In the genomic region with DNA sequence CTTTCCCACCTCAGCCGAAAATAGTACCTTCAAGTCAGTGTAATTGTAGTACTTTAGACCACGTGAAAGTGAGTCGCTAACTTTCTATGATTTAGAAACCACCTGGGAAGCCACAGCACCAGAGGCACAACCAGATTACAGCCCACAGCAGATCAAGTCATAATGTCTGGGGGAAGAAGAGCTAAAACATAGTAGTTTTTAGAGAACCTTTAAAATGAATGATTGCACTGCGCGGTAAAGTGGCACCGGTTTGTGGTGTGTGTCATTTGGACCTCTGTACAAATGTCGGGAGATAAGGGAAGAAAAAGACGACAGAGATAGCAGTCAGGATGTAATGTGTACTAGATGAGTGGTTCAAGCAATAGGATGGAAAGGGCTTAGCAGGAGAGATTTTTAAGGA, we compare ENCODE assay signal across 8 mouse cellular contexts. TPM values are rescaled to one million over a fixed set of nuclear protein-coding genes. Genes with fewer than 3 reads are reported as not detected.
DNase-seq lines count a peak whose midpoint lies in the region; ATAC-seq and TF ChIP-seq lines count a peak whose summit lies in the region.

No protein-coding gene starts in this region.

- peak overlapping the region; percentile 56 for H3K4me3 ChIP-seq in heart, embryonic 11.5 days (ENCODE audit: low read depth, low read length)
- H3K4me3 ChIP-seq in ES-E14 (ENCODE audit: insufficient read depth in 1 of 2, low read depth in 1 of 2, low read length in 2 of 2, poor library complexity in 1 of 2, severe bottlenecking in 1 of 2): peak overlapping the region; percentile 80 to 95
- peak overlapping the region; percentile 60 for H3K4me3 ChIP-seq in hindbrain, embryonic 10.5 days
- peak overlapping the region; percentile 93 for H3K4me3 ChIP-seq in megakaryocyte, embryonic 14.5 days (replicated peaks)

- H3K9ac ChIP-seq in heart, embryonic 11.5 days (ENCODE audit: low read depth, low read length): peak overlapping the region; percentile 70
- H3K9ac ChIP-seq in ES-E14 (ENCODE audit: insufficient read depth, low read depth, low read length, poor library complexity, severe bottlenecking): peak overlapping the region; percentile 92

- H3K27ac ChIP-seq in heart, embryonic 11.5 days (ENCODE audit: low read depth, low read length): no peak overlapping the region
- H3K27ac ChIP-seq in ES-E14 (ENCODE audit: insufficient read depth, low read depth, low read length, poor library complexity, severe bottlenecking): no peak overlapping the region; the same call in 1 of the 2 replicates
- peak overlapping the region; percentile 70 for H3K27ac ChIP-seq in hindbrain, embryonic 10.5 days

- no peak for DNase-seq in heart, adult 8-10 months (ENCODE audit: low spot score)
- no peak for DNase-seq in ES-E14 (ENCODE audit: low read depth, low spot score)
- DNase-seq in hindbrain, embryonic 10.5 days (ENCODE audit: low spot score): no peak
- DNase-seq in right cerebral cortex, adult 18-20 months: no peak
- no peak for DNase-seq in cerebellum, adult 18-20 months
- DNase-seq in urinary bladder, postnatal 14 days (ENCODE audit: low spot score): no peak

- H3K9me3 ChIP-seq in heart, embryonic 11.5 days (replicated peaks; ENCODE audit: control insufficient read depth, low read length): no peaks in the 10 kb centered on the region
- no peaks in the 10 kb centered on the region for H3K9me3 ChIP-seq in ES-E14 (ENCODE audit: control insufficient read depth, insufficient read depth, low read depth, low read length)
- H3K9me3 ChIP-seq in hindbrain, embryonic 10.5 days: no peaks in the 10 kb centered on the region
- H3K9me3 ChIP-seq in megakaryocyte, embryonic 14.5 days: no peaks in the 10 kb centered on the region

- 10% methylated on average over 8 of the region's 8 CpGs for WGBS in heart, embryonic 11.5 days (ENCODE audit: insufficient replicate concordance)
- 9% methylated on average over 8 of the region's 8 CpGs for WGBS in hindbrain, embryonic 10.5 days

- H3K27me3 ChIP-seq in heart, embryonic 11.5 days (ENCODE audit: control insufficient read depth, insufficient read depth, low read length): no peaks in the 10 kb centered on the region
- peaks cover 6% of the 10 kb centered on the region; the same call in 1 of the 2 replicates for H3K27me3 ChIP-seq in hindbrain, embryonic 10.5 days (ENCODE audit: insufficient read depth, poor library complexity, severe bottlenecking)
- H3K27me3 ChIP-seq in megakaryocyte, embryonic 14.5 days (replicated peaks): no peaks in the 10 kb centered on the region

- H3K4me1 ChIP-seq in heart, embryonic 11.5 days (ENCODE audit: control insufficient read depth, insufficient read depth, low read length): no peaks in the 10 kb centered on the region
- H3K4me1 ChIP-seq in ES-E14 (ENCODE audit: control insufficient read depth in 2 of 2, insufficient read depth in 2 of 2, low read length in 2 of 2, poor library complexity in 1 of 2): no peaks in the 10 kb centered on the region
- 0 out of 2 replicates have a peak, but pooled peaks cover 4% of the 10 kb centered on the region for H3K4me1 ChIP-seq in hindbrain, embryonic 10.5 days (replicated peaks)
- peaks cover 12% of the 10 kb centered on the region for H3K4me1 ChIP-seq in megakaryocyte, embryonic 14.5 days

- no peak for ATAC-seq in heart, embryonic 11.5 days (replicated peaks; ENCODE audit: insufficient number of reproducible peaks, low FRiP score, low TSS enrichment)

- H3K36me3 ChIP-seq in heart, embryonic 11.5 days (ENCODE audit: control insufficient read depth, insufficient read depth, low read length): no peaks in the 10 kb centered on the region
- peaks cover 3% of the 10 kb centered on the region; the same call in 1 of the 2 replicates for H3K36me3 ChIP-seq in ES-E14 (ENCODE audit: control insufficient read depth, insufficient read depth, low read length, poor library complexity, severe bottlenecking)
- H3K36me3 ChIP-seq in hindbrain, embryonic 10.5 days: peaks cover 29% of the 10 kb centered on the region
- peaks cover 28% of the 10 kb centered on the region for H3K36me3 ChIP-seq in megakaryocyte, embryonic 14.5 days (replicated peaks; ENCODE audit: low read length)

- H3K4me2 ChIP-seq in heart, embryonic 11.5 days: peak overlapping the region; percentile 69

- in situ Hi-C loops in ES-E14 (cut with MboI; ENCODE audit: low sequenced_read_pairs in 2 of 2, unreplicated experiment in 2 of 2): no loop called here

TF ChIP-seq in ES-E14, 5 proteins besides CTCF, POLR2A, EP300 and RAD21:
- no peak for TF ChIP-seq ZC3H11A (IDR thresholded peaks at IDR 0.05; ENCODE audit: borderline replicate concordance, low read depth, low read length)

RNA-seq across cellular contexts. Expression of a gene that starts 0.5 kb away (rescaled TPM):
- polyA plus RNA-seq in heart, embryonic 11.5 days (2014; fragmentation: Nextera tagmentation; extraction: Ambion mirVana): 39.1 and 45.0 TPM in 2 replicates
- 1 to 10 TPM; 6.0 to 7.9 (median 7.3) TPM for total RNA-seq in heart, adult 8-10 months (2022)
- total RNA-seq in ES-E14 (2012; rRNA removed): 32.9 and 43.0 TPM in 2 replicates
- 63.6 and 76.6 TPM in 2 replicates for polyA plus RNA-seq in hindbrain, embryonic 10.5 days (2016; fragmentation: Nextera tagmentation; extraction: Ambion mirVana)
- polyA plus RNA-seq in megakaryocyte, embryonic 14.5 days (2012; ENCODE audit: insufficient read depth, low replicate concordance): 8.3 TPM in 1 of 2 replicates, not detected in the other

RNA-seq across cellular contexts. Expression of a gene that starts 40.1 kb away (rescaled TPM):
- 7.9 and 10.7 TPM in 2 replicates for polyA plus RNA-seq in heart, embryonic 11.5 days (2014; fragmentation: Nextera tagmentation; extraction: Ambion mirVana)
- total RNA-seq in heart, adult 8-10 months (2022): 1 to 10 TPM; 4.3 to 5.4 (median 4.8) TPM
- total RNA-seq in ES-E14 (2012; rRNA removed): 3.8 and 5.4 TPM in 2 replicates
- 28.3 and 47.5 TPM in 2 replicates for polyA plus RNA-seq in hindbrain, embryonic 10.5 days (2016; fragmentation: Nextera tagmentation; extraction: Ambion mirVana)
- 4.6 and 9.5 TPM in 2 replicates for polyA plus RNA-seq in megakaryocyte, embryonic 14.5 days (2012; ENCODE audit: insufficient read depth, low replicate concordance)
